8 mouse cellular contexts compared by ENCODE assay signal in genomic region chr11:60384762-60385421, GRCm38 (mm10). TPM values are rescaled to one million over a fixed set of nuclear protein-coding genes. Genes with fewer than 3 reads are reported as not detected.
DNase-seq lines count a peak whose midpoint lies in the region; TF ChIP-seq lines count a peak whose summit lies in the region.

No protein-coding gene starts in this region.

- no peak for TF ChIP-seq CTCF in ES-Bruce4 (IDR thresholded peaks at IDR 0.05; ENCODE audit: low read depth, low read length)
- no peak for TF ChIP-seq CTCF in brain, embryonic 14.5 days (IDR thresholded peaks at IDR 0.05; ENCODE audit: borderline replicate concordance, extremely low read depth, insufficient read depth, insufficient read length)

- no peak overlapping the region for H3K27ac ChIP-seq in ES-Bruce4 (ENCODE audit: insufficient read depth, low read length)

- no peak for TF ChIP-seq POLR2A in ES-Bruce4 (IDR thresholded peaks at IDR 0.05; ENCODE audit: insufficient read depth, low read length)
- TF ChIP-seq POLR2A in brain, embryonic 14.5 days (IDR thresholded peaks at IDR 0.05; ENCODE audit: borderline replicate concordance, extremely low read depth, insufficient read depth, insufficient read length, poor library complexity, severe bottlenecking), result no peak

- no peaks in the 10 kb centered on the region for H3K9me3 ChIP-seq in ES-Bruce4 (replicated peaks; ENCODE audit: control insufficient read depth, insufficient read depth, low read length, poor library complexity, severe bottlenecking)

- H3K4me3 ChIP-seq in ES-Bruce4 (ENCODE audit: low read depth, low read length), result peak overlapping the region; percentile 43

- H3K9ac ChIP-seq in ES-Bruce4 (ENCODE audit: low read depth, poor library complexity, severe bottlenecking), result peak overlapping the region; percentile 29; the same call in 1 of the 2 replicates

- no peak for TF ChIP-seq EP300 in ES-Bruce4 (IDR thresholded peaks at IDR 0.05; ENCODE audit: insufficient read depth, low read depth, low read length)

- DNase-seq in brain, embryonic 14.5 days (ENCODE audit: low read depth), result peak; percentile 89
- DNase-seq in frontal cortex, postnatal 10 days (ENCODE audit: low spot score in 2 of 2), result peak; percentile 60 to 64
- DNase-seq in left cerebral cortex, adult 9 months (ENCODE audit: low spot score in 2 of 2), result peak; percentile 62 to 80
- DNase-seq in retina, embryonic 14.5 days (ENCODE audit: low spot score), result peak; percentile 53
- no peak for DNase-seq in ovary, postnatal 36 days (ENCODE audit: low spot score)
- DNase-seq in ovary, postnatal 10 days (ENCODE audit: low spot score), result no peak
- no peak for DNase-seq in heart, adult 9 months (ENCODE audit: low spot score in 2 of 2)

- no peaks in the 10 kb centered on the region for H3K36me3 ChIP-seq in ES-Bruce4 (ENCODE audit: control insufficient read depth, insufficient read depth, low read length, poor library complexity, severe bottlenecking)

- no peaks in the 10 kb centered on the region for H3K4me1 ChIP-seq in ES-Bruce4 (ENCODE audit: control insufficient read depth, insufficient read depth, low read length)

- no peaks in the 10 kb centered on the region for H3K27me3 ChIP-seq in ES-Bruce4 (ENCODE audit: control insufficient read depth, insufficient read depth, low read length, poor library complexity, severe bottlenecking)

RNA-seq across cellular contexts. Expression of gene Drc3, which starts 31.8 kb away (rescaled TPM):
- 6.9 and 7.3 TPM in 2 replicates for polyA plus RNA-seq in ES-Bruce4 (2011; ENCODE audit: insufficient read depth, insufficient read length, low read depth, missing spikeins)
- polyA plus RNA-seq in brain, embryonic 14.5 days (2012; rRNA removed), result 6.0 and 7.1 TPM in 2 replicates

RNA-seq across cellular contexts. Expression of gene Gid4, which starts 32.1 kb away (rescaled TPM):
- polyA plus RNA-seq in ES-Bruce4 (2011; ENCODE audit: insufficient read depth, insufficient read length, low read depth, missing spikeins), result 36.2 and 40.6 TPM in 2 replicates
- polyA plus RNA-seq in brain, embryonic 14.5 days (2012; rRNA removed), result 17.6 and 20.0 TPM in 2 replicates

RNA-seq across cellular contexts. Expression of gene Tom1l2, which starts 32.2 kb away (rescaled TPM):
- 9.9 and 12.4 TPM in 2 replicates for polyA plus RNA-seq in ES-Bruce4 (2011; ENCODE audit: insufficient read depth, insufficient read length, low read depth, missing spikeins)
- polyA plus RNA-seq in brain, embryonic 14.5 days (2012; rRNA removed), result 69.3 and 82.1 TPM in 2 replicates

RNA-seq across cellular contexts. Expression of gene Atpaf2, which starts 33.4 kb away (rescaled TPM):
- polyA plus RNA-seq in ES-Bruce4 (2011; ENCODE audit: insufficient read depth, insufficient read length, low read depth, missing spikeins), result 22.1 and 28.2 TPM in 2 replicates
- 32.8 and 34.3 TPM in 2 replicates for polyA plus RNA-seq in brain, embryonic 14.5 days (2012; rRNA removed)

Comparison
In these comparisons a context has a peak if more than half of its experiments do, and no peak if none do; other contexts are left out.
1. DNase-seq: peak in brain, embryonic 14.5 days (single experiment), frontal cortex, postnatal 10 days (2 of 2), left cerebral cortex, adult 9 months (2 of 2) and retina, embryonic 14.5 days (single experiment); none in ovary, postnatal 36 days (single experiment), ovary, postnatal 10 days (single experiment) and heart, adult 9 months (0 of 2).